Mouse (Mus musculus) ES-E14 (cell line): ENCODE measurements around the gene Fn1.

Source experiments
- CHD2 ChIP-seq: IDR thresholded peaks from 2 replicates; pipeline ENCODE4 v1.6.1; 2014; ENCODE audit warnings: mild to moderate bottlenecking, low read depth, low read length, inconsistent platforms
- HCFC1 ChIP-seq: IDR thresholded peaks from 2 replicates; pipeline ENCODE4 v1.6.1; 2012; ENCODE audit warnings: low read length, inconsistent platforms, borderline replicate concordance; ENCODE audit not compliant: insufficient read depth
- MAFK ChIP-seq: IDR thresholded peaks from 2 replicates; pipeline ENCODE4 v1.6.1; 2014; ENCODE audit warnings: mild to moderate bottlenecking, low read depth, low read length, inconsistent platforms; ENCODE audit not compliant: insufficient read depth
- ZC3H11A ChIP-seq: IDR thresholded peaks from 2 replicates; pipeline ENCODE4 v1.6.1; 2012; ENCODE audit warnings: low read depth, mild to moderate bottlenecking, inconsistent platforms, low read length, borderline replicate concordance
- ZNF384 ChIP-seq: IDR thresholded peaks from 2 replicates; pipeline ENCODE4 v1.6.1; 2012; ENCODE audit warnings: low read depth, low read length, inconsistent platforms

DNA sequence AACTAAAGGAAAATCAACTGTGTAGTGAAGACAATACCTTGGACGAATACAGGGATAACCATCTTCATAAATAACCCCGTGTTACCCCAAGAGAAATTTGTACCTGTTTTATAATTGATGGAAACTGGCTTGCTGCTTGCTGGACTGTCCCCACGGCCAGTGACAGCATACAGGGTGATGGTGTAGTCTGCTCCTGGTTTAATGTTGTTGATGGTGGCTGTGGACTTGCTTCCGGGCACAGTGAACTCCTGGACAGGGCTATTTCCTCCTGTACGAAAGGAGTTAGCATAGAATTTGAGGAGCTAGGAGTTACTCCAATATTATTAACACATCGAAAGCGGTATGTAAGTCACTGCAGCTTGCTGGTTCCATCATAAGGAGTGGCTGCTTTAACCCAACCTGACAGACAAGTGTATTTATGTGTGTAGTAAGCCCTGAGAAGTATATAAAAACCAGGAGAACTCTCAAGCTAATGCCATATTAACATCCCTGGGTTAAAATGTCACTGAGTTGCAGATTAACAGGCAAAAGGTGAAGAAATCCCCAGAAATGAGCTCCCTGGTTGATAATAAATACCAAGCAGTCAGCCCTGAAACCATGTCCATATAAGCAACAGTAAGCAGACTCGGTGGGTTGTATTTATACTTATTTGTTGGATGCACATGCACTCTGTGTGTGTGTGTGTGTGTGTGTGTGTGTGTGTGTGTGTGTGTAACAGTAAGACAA lies 46.2 kb downstream of the Fn1 start:
- TF ChIP-seq ZC3H11A (no peak), ZNF384 (no peak), CHD2 (no peak), MAFK (no peak), HCFC1 (no peak)
